ENCODE assay signal across 8 mouse cellular contexts in the genomic region with DNA sequence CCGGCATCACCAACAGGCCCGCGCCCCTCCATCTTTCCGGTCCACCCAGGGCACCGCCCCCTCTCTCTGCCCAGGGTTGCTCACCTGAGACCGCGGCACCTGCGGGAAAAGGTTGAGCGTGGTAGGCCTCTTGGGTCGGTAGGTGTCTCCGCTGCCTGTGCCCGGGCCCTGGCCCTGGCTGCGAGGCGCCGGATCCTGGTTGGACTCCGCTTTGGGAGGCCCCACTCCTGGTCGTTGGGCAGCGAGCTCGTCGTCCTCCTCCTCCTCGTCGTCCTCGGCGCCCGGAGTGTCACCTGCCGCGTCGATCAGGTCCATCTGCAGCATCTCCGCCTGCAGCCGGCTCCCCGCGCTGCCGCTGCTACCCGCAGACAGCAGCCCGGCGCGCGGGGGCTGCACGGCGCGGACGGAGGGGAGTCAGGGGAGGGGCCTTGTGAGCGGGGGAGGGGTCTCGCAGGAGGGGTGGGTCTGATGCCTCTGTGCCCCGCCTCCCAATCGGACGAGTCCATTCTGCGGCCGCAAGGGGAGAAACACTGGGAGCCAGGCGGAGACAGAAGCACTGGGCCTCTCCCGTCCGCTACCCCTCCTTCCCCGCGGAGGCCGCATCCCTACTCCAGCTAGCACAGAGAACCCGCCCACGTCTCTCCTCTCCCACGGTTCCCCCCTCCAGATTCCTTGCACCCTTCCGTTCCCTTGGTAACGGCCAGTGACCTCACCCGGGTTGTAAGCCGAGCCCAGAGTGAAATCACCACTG. TPM values are rescaled to one million over a fixed set of nuclear protein-coding genes. Genes with fewer than 3 reads are reported as not detected.
DNase-seq lines count a peak whose midpoint lies in the region; ATAC-seq and TF ChIP-seq lines count a peak whose summit lies in the region.

No protein-coding gene starts in this region.

- TF ChIP-seq CTCF in cortical plate, adult 2 months (IDR thresholded peaks at IDR 0.05; ENCODE audit: extremely low read depth, insufficient read depth, low read length): no peak

- ATAC-seq in activated CD4-positive, CD25-positive, alpha-beta regulatory T cell, adult 4 months: peak; percentile 34
- peak; percentile 18 for ATAC-seq in megakaryocyte progenitor cell, adult 5-6 weeks (replicated peaks; ENCODE audit: poor library complexity)
- no peak for ATAC-seq in erythroid progenitor cell, adult 5-6 weeks (replicated peaks; ENCODE audit: low FRiP score, poor library complexity, severe bottlenecking)

- peaks cover 15% of the 10 kb centered on the region for H3K4me1 ChIP-seq in cortical plate, adult 2 months (ENCODE audit: control insufficient read depth, insufficient read depth, low read length)

- peak overlapping the region; percentile 95 for H3K27ac ChIP-seq in cortical plate, adult 2 months (ENCODE audit: insufficient read depth, low read length)

- peak; percentile 85 for DNase-seq in gastrocnemius, postnatal 14 days
- DNase-seq in induced T-regulatory cell, adult 2 months (ENCODE audit: low read depth): peak; percentile 78
- DNase-seq in left cerebral cortex, adult 8-10 months (ENCODE audit: low spot score in 2 of 2): peak; percentile 84 to 98
- peak; percentile 94 to 96 for DNase-seq in right cerebral cortex, postnatal 36 days (ENCODE audit: low spot score in 2 of 2)

- intact Hi-C loops in gastrocnemius, postnatal 14 days (cut with DNase I; ENCODE audit: low total_unique reads): no loop called here

- TF ChIP-seq POLR2A in cortical plate, adult 2 months (IDR thresholded peaks at IDR 0.05; ENCODE audit: extremely low read depth, insufficient read depth, low read length): peak; percentile 52

- peak overlapping the region; percentile 88 for H3K4me3 ChIP-seq in cortical plate, adult 2 months (ENCODE audit: insufficient read depth, low read length)

RNA-seq across cellular contexts. Expression of gene 1700029I15Rik, which starts 6.7 kb away (rescaled TPM):
- 1 to 10 TPM; 1.1 to 1.2 TPM for polyA plus RNA-seq in activated CD4-positive, CD25-positive, alpha-beta regulatory T cell, adult 4 months (2017; shearing (Covaris generic))
- polyA plus RNA-seq in cortical plate, adult 2 months (2012; rRNA removed): 4.2 and 4.4 TPM in 2 replicates
- total RNA-seq in gastrocnemius, postnatal 14 days (2021): under 1 TPM; 0.66 to 0.86 TPM
- total RNA-seq in left cerebral cortex, adult 8-10 months (2022): 1 to 10 TPM; 2.1 to 4.8 (median 3.4) TPM
- total RNA-seq in megakaryocyte progenitor cell, adult 5-6 weeks (2015): 1.6 and 2.1 TPM in 2 replicates
- total RNA-seq in megakaryocyte progenitor cell, adult 5-6 weeks (2017): 1.3 and 2.5 TPM in 2 replicates
- 1.3 TPM in 1 of 2 replicates, not detected in the other for total RNA-seq in erythroid progenitor cell, adult 5-6 weeks (2015; ENCODE audit: low replicate concordance)
- total RNA-seq in erythroid progenitor cell, adult 5-6 weeks (2017; ENCODE audit: low replicate concordance): not detected in 2 replicates

RNA-seq across cellular contexts. Expression of gene Mapk8ip1, which starts 12.0 kb away (rescaled TPM):
- polyA plus RNA-seq in activated CD4-positive, CD25-positive, alpha-beta regulatory T cell, adult 4 months (2017; shearing (Covaris generic)): under 1 TPM; 0.36 to 0.45 TPM
- 320 and 321 TPM in 2 replicates for polyA plus RNA-seq in cortical plate, adult 2 months (2012; rRNA removed)
- total RNA-seq in gastrocnemius, postnatal 14 days (2021): 10 to 100 TPM; 13.6 to 24.3 TPM
- total RNA-seq in left cerebral cortex, adult 8-10 months (2022): 100 to 1,000 TPM; 328 to 363 (median 345) TPM
- total RNA-seq in megakaryocyte progenitor cell, adult 5-6 weeks (2015): not detected in 2 replicates
- total RNA-seq in megakaryocyte progenitor cell, adult 5-6 weeks (2017): 0.07 TPM in 1 of 2 replicates, not detected in the other
- total RNA-seq in erythroid progenitor cell, adult 5-6 weeks (2015; ENCODE audit: low replicate concordance): not detected in 2 replicates
- 0.13 TPM in 1 of 2 replicates, not detected in the other for total RNA-seq in erythroid progenitor cell, adult 5-6 weeks (2017; ENCODE audit: low replicate concordance)

RNA-seq across cellular contexts. Expression of gene Large2, which starts 14.4 kb away (rescaled TPM):
- polyA plus RNA-seq in activated CD4-positive, CD25-positive, alpha-beta regulatory T cell, adult 4 months (2017; shearing (Covaris generic)): not detected
- polyA plus RNA-seq in cortical plate, adult 2 months (2012; rRNA removed): 0.31 and 0.59 TPM in 2 replicates
- under 1 TPM in 1 of 2 experiments, not detected in 1; 0.41 TPM for total RNA-seq in gastrocnemius, postnatal 14 days (2021)
- total RNA-seq in left cerebral cortex, adult 8-10 months (2022): 1 to 10 TPM in 2 of 4 experiments, under 1 TPM in 2; 0.50 to 1.5 (median 0.85) TPM
- 0.32 and 0.69 TPM in 2 replicates for total RNA-seq in megakaryocyte progenitor cell, adult 5-6 weeks (2015)
- total RNA-seq in megakaryocyte progenitor cell, adult 5-6 weeks (2017): 0.47 TPM in 1 of 2 replicates, not detected in the other
- total RNA-seq in erythroid progenitor cell, adult 5-6 weeks (2015; ENCODE audit: low replicate concordance): not detected in 2 replicates
- total RNA-seq in erythroid progenitor cell, adult 5-6 weeks (2017; ENCODE audit: low replicate concordance): not detected in 2 replicates

RNA-seq across cellular contexts. Expression of gene Pex16, which starts 14.6 kb away (rescaled TPM):
- polyA plus RNA-seq in activated CD4-positive, CD25-positive, alpha-beta regulatory T cell, adult 4 months (2017; shearing (Covaris generic)): 10 to 100 TPM; 40.0 to 59.3 TPM
- polyA plus RNA-seq in cortical plate, adult 2 months (2012; rRNA removed): 45.5 and 50.3 TPM in 2 replicates
- 10 to 100 TPM; 17.2 to 22.1 TPM for total RNA-seq in gastrocnemius, postnatal 14 days (2021)
- 10 to 100 TPM; 31.7 to 33.7 (median 32.7) TPM for total RNA-seq in left cerebral cortex, adult 8-10 months (2022)
- 10.3 and 22.1 TPM in 2 replicates for total RNA-seq in megakaryocyte progenitor cell, adult 5-6 weeks (2015)
- 11.3 and 16.7 TPM in 2 replicates for total RNA-seq in megakaryocyte progenitor cell, adult 5-6 weeks (2017)
- 13.3 TPM in 1 of 2 replicates, not detected in the other for total RNA-seq in erythroid progenitor cell, adult 5-6 weeks (2015; ENCODE audit: low replicate concordance)
- 3.3 and 4.2 TPM in 2 replicates for total RNA-seq in erythroid progenitor cell, adult 5-6 weeks (2017; ENCODE audit: low replicate concordance)

RNA-seq across cellular contexts. Expression of gene Cry2, which starts 44.8 kb away (rescaled TPM):
- polyA plus RNA-seq in activated CD4-positive, CD25-positive, alpha-beta regulatory T cell, adult 4 months (2017; shearing (Covaris generic)): 1 to 10 TPM; 4.2 to 6.3 TPM
- polyA plus RNA-seq in cortical plate, adult 2 months (2012; rRNA removed): 99.9 and 108 TPM in 2 replicates
- total RNA-seq in gastrocnemius, postnatal 14 days (2021): 10 to 100 TPM; 22.7 to 27.3 TPM
- total RNA-seq in left cerebral cortex, adult 8-10 months (2022): 100 to 1,000 TPM; 121 to 130 (median 128) TPM
- total RNA-seq in megakaryocyte progenitor cell, adult 5-6 weeks (2015): 9.0 and 10.1 TPM in 2 replicates
- total RNA-seq in megakaryocyte progenitor cell, adult 5-6 weeks (2017): 7.4 and 10.9 TPM in 2 replicates
- 1.8 and 5.0 TPM in 2 replicates for total RNA-seq in erythroid progenitor cell, adult 5-6 weeks (2015; ENCODE audit: low replicate concordance)
- 1.9 and 2.7 TPM in 2 replicates for total RNA-seq in erythroid progenitor cell, adult 5-6 weeks (2017; ENCODE audit: low replicate concordance)

Comparison
In these comparisons a context has a peak if more than half of its experiments do, and no peak if none do; other contexts are left out.
1. RNA of gene Mapk8ip1, which starts 12.0 kb away (total RNA-seq): 328 to 363 TPM in left cerebral cortex, adult 8-10 months and 13.6 to 24.3 TPM in gastrocnemius, postnatal 14 days; 0.07 TPM in megakaryocyte progenitor cell, adult 5-6 weeks and 0.13 TPM in erythroid progenitor cell, adult 5-6 weeks; every median in the first group is over 10 times any median in the second.
2. Peak in every context shown above with its lines, with median percentiles within 50 percentile points of each other: DNase-seq.